Mouse (Mus musculus): ENCODE measurements around the gene Kif1bp.

Gene Kif1bp

DNA sequence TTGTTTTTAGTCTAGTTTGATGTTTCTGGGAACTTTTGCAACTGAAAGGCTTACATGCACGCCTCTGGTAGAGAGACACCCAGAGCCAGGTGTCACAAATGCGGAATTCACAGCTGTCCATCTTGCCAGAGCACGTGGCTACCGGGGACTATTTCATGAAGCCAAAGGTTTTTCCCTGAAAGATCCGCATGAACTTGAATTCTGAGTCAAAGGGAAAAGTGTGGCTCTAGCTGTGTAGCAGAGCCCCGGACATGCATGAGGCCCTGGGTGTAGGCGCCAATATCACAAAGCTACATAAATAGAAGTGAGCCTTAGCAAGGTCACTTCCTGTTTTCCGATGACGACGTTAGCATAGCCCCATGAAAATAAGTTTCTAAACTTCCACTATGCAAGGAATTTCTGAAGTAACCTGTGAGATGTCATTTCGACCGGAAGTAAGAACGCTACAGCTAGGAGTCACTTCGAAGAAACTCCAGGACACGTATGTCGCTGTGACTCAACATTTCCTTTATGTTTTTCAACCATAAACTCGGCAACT, 72.2 kb downstream of the Kif1bp start:
- CTCF ChIA-PET: interaction anchor here in 2 of 4 experiments (0.6 to 2.9 kb wide), 2 partner anchors 44 to 92 kb away, joined by 3 to 11 read pairs; no protein-coding TSS in a partner anchor
- POLR2A ChIA-PET: interaction anchor here in 2 of 4 experiments (0.6 to 2.3 kb wide), 5 partner anchors 10 to 368 kb away, joined by 3 to 11 read pairs (median 5); partner anchors contain the start of gene Vps26a (in 1 of the 2)

- POLR2A ChIA-PET: interaction anchor here in 2 of 4 experiments (0.6 to 2.3 kb wide), 7 partner anchors 11 to 369 kb away, joined by 3 to 11 read pairs (median 4); partner anchors contain the start of gene Vps26a (in 1 of the 2)
- CTCF ChIA-PET: interaction anchor here in 2 of 4 experiments (0.6 to 2.9 kb wide), 2 partner anchors 44 to 259 kb away, joined by 3 to 11 read pairs; no protein-coding TSS in a partner anchor
Measured at GRCm38 (mm10) chr10:62505224-62505983, 72.9 kb downstream of the Kif1bp start.

DNA sequence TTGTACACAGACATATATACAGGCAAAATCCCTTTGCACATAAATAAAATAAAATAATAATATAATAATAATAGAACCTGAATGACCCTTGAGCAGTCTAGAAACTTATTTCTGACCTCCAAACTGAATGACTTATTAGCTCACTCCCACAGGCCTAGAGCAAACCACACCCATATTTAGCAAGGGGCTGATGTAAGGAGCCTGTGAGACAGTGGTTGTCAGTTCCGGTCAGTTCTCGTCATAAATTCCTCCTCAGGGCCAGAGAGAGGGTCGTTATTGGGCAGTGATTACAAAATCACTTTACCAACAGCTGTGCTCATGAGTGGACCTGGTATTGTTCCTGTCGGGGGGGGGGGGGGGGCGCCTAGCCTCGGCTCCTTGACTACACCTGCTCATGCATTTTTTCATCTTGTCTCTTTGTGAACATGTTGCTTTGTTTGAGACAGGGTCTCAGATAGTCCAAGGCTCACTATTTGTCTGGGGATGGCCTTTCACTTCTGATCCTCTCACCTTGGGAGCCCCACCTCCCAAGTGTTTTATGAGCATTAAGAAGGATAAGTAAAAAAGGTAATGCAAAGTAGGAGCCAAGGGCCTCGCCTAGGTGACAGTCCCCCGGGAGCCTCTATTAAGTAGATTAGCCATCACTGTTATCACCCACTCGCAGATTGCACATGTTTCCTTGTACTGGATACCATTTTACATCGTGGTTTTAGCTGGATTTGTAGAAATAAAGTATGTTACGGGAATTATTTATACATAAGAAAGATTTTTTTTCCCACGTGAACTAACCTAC, 74.2 kb downstream of the Kif1bp start:
- CTCF ChIA-PET: interaction anchor here in 2 of 4 experiments (0.6 to 2.9 kb wide), 2 partner anchors 46 to 222 kb away, joined by 3 to 11 read pairs; no protein-coding TSS in a partner anchor
- POLR2A ChIA-PET: interaction anchor here in 1 of 4 experiments (2.3 kb wide), 1 partner anchor 17 kb away, joined by 11 read pairs; the partner anchor contains the start of gene Vps26a

- CTCF ChIA-PET: interaction anchor here in 1 of 4 experiments (2.9 kb wide), 1 partner anchor 46 kb away, joined by 11 read pairs; no protein-coding TSS in a partner anchor
Measured at GRCm38 (mm10) chr10:62503353-62503752, 74.9 kb downstream of the Kif1bp start.

GRCm38 (mm10) chr10:62501951-62502350, 76.3 kb downstream of the Kif1bp start:
- CTCF ChIA-PET: interaction anchor here in 3 of 4 experiments (0.5 to 3.0 kb wide), 7 partner anchors 21 to 856 kb away, joined by 3 to 25 read pairs (median 5); no protein-coding TSS in a partner anchor
- POLR2A ChIA-PET: interaction anchor here in 2 of 4 experiments (1.3 to 2.0 kb wide), 5 partner anchors 9 to 45 kb away, joined by 3 to 10 read pairs (median 4); partner anchors contain the start of gene Vps26a (in 1 of the 2)

More at GRCm38 (mm10) chr10:62503353-62503752, 74.9 kb downstream of the Kif1bp start:
- POLR2A ChIA-PET: interaction anchor here in 1 of 4 experiments (1.3 kb wide), 1 partner anchor 13 kb away, joined by 5 read pairs; no protein-coding TSS in a partner anchor

- ChIA-PET CTCF (interaction anchor here (0.5 to 3.0 kb wide), 39 partner anchors 8 to 303 kb away, joined by 3 to 26 read pairs (median 5); partner anchors contain the start of gene Vps26a (in 2 of the 4)), POLR2A (interaction anchor here (0.7 to 2.4 kb wide), 9 partner anchors 10 to 149 kb away, joined by 3 to 10 read pairs (median 4); partner anchors contain the start of gene Vps26a (in 2 of the 4))
Measured at GRCm38 (mm10) chr10:62500916-62501615, 77.2 kb downstream of the Kif1bp start.

GRCm38 (mm10) chr10:62500088-62500915, 78.0 kb downstream of the Kif1bp start:
- CTCF ChIA-PET: interaction anchor here (0.5 to 3.0 kb wide), 99 partner anchors 8 to 1213 kb away, joined by 3 to 26 read pairs (median 4); partner anchors contain the start of genes Vps26a (in 3 of the 4), Kif1bp (in 1 of the 4) and Neurog3 (in 1 of the 4)

GRCm38 (mm10) chr10:62491681-62492080, 86.6 kb downstream of the Kif1bp start:
- POLR2A ChIA-PET: interaction anchor here in 2 of 4 experiments (0.6 to 2.2 kb wide), 8 partner anchors 10 to 264 kb away, joined by 3 to 9 read pairs (median 4); partner anchors contain the start of genes 4930507D05Rik (in 1 of the 2), Ddx21 (in 1 of the 2) and Supv3l1 (in 1 of the 2)
- CTCF ChIA-PET: interaction anchor here in 3 of 4 experiments (0.6 to 1.7 kb wide), 5 partner anchors 8 to 301 kb away, joined by 3 to 7 read pairs (median 4); no protein-coding TSS in a partner anchor

More at GRCm38 (mm10) chr10:62500088-62500915, 78.0 kb downstream of the Kif1bp start:
- POLR2A ChIA-PET: interaction anchor here (0.6 to 2.4 kb wide), 24 partner anchors 9 to 1288 kb away, joined by 3 to 15 read pairs (median 4); partner anchors contain the start of genes Vps26a (in 2 of the 4), Ddx21 (in 1 of the 4) and Kif1bp (in 1 of the 4)
